Mouse (Mus musculus): Measurements from ENCODE around the gene Adgb.

Gene Adgb

DNA sequence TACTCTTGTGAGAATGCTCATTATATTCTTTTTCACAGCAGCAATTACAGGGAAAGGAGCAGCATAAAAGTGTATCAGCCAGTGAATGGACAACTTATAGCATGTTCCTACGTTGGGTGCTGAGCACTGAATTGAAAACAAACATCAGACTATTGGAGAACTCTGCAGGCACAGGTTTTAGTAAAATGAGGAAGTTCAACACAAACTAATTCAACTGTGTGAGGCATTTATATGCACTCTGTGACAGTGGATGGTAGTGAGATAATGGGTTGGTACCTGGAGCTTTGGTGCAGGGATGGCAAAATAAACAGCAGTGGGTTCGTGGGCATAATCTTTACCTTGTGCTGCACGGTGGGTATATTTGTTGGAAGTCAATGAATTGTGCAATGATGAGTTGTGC, 121.6 kb downstream of the Adgb start:
- no peak for DNase-seq (ENCODE audit: low read depth)

GRCm38 (mm10) chr10:10343930-10344329, 128.2 kb downstream of the Adgb start:
- DNase-seq (ENCODE audit: low read depth), result peak; percentile 74

DNA sequence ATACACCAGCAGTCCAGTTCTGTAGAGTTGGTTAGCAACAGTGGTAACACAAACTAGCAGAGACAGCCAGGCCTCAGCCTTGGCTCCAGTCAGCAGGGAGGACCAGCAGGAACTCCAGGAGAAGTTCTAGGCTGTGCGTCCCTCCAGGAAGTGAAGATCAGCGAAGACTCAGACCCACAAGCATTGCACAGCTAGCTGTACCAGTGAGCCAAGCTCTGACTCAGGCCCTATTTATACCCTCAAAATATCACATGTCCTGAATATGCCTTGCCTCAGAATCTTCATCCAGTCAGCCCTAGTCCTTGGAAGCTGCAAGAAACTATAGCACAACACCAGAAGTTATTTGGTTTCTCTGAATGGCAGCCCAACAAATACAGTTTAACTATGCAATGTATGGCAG, 146.6 kb downstream of the Adgb start:
- peak; percentile 61 for DNase-seq (ENCODE audit: low read depth)

DNA sequence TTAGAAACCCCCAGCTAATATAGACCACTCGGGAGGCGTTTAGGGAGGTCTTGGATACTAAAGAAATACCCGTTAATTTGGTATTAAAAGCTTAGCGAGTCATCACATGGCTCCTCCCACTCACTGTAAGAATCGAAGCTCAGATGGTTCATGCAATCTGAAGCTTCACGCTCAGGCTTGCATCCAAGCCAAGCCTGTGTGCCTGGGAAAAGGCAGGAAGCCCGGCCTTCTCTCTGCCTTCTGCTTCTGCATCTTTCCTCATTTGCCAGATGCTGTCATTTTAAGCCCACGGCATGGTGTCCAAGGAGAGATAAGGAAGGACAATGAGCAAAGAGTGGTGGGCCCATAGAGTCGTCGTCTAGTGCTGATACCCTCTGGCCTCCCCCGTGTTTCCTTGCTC, 149.2 kb downstream of the Adgb start:
- no peak for DNase-seq (ENCODE audit: low read depth)

DNA sequence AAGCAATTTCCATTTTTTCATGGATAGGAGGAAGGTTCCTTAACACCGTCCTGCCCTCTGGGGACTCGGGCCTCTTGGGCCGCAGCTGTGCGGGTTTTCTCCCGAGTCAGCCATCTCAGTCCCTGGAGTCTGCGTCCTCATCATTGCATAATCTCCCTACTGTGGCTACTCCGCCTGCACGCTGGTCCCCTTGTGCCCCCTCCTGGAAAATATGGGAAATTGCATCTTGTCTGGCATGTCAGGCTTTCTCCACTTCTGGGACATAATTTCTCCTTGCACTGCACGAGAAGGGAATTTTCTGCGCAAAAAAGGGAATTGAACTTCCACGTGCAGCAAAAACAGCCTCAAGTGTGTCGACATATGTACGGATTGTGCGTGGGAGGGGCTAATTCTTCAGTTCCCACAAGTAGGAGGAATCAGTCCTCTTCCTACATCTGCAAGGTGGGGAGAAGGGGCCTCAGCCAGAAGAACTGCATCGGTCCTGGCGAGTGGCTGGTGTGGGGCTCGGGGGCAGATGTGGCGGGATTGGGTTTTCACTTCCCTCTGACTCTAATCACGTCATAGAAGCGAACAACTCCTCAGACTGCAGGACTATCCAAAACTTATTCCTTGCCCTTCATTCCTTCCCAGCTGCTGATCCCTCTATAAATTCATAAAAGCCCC, 150.9 kb downstream of the Adgb start:
- DNase-seq (ENCODE audit: low read depth), result peak; percentile 92

- DNase-seq (ENCODE audit: low read depth), result no peak
Measured at GRCm38 (mm10) chr10:10320364-10321083, 151.6 kb downstream of the Adgb start.

- DNase-seq (ENCODE audit: low read depth), result no peak
Measured at GRCm38 (mm10) chr10:10318086-10318485, 154.0 kb downstream of the Adgb start.

- DNase-seq (ENCODE audit: low read depth), result peak; percentile 86
Measured at GRCm38 (mm10) chr10:10315631-10316030, 156.5 kb downstream of the Adgb start.

GRCm38 (mm10) chr10:10314521-10314920, 157.6 kb downstream of the Adgb start:
- DNase-seq (ENCODE audit: low read depth), result no peak

DNA sequence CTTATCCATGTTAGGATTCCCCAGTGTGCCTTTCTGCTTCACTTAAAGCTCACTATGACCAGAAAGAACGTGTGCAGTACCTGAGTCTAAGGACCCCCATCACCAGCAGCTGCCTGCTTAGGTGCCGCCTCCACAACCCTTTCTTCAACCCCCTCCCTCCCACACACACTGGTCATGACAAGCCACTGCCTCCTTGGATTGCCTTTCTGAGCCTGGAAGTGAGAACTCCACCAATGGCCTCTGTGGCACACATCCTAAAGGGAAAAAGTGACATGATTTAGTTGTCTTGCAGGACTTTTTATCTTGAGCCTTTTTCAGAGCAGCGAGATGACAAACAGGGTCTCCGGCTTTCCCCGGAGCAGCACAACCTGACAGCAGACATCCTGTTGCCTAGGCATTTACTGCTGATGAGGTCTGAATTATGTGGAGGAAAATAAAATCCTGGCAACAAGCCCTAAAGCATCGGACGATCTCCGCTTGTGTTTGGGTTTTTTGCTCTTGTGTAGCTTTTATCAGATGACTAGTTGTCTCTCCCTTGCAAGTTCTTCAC, 162.2 kb downstream of the Adgb start:
- no peak for DNase-seq (ENCODE audit: low read depth)

DNA sequence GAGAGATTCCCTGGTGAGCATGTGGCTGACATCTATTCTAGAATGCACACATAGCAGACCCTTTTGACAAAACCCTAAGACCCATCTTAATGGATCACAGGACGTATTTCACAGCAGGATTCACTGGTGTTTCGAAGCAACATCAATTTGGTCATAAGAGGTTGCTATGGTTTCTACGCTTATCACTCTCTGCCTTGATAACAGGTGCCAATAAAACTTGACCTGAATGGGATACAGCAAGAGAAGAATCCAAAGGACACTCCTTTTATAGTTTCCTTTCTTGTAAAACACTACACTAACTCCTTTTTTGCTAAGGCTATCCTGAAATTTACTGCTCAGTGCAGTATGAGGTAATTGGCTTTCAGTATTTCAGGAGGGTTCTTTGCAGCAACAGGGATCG, 163.1 kb downstream of the Adgb start:
- no peak for DNase-seq (ENCODE audit: low read depth)

- DNase-seq (ENCODE audit: low read depth), result peak; percentile 94
Measured at GRCm38 (mm10) chr10:10307384-10307783, 164.7 kb downstream of the Adgb start.

- DNase-seq (ENCODE audit: low read depth), result peak; percentile 77
Measured at GRCm38 (mm10) chr10:10304370-10304769, 167.8 kb downstream of the Adgb start.

DNA sequence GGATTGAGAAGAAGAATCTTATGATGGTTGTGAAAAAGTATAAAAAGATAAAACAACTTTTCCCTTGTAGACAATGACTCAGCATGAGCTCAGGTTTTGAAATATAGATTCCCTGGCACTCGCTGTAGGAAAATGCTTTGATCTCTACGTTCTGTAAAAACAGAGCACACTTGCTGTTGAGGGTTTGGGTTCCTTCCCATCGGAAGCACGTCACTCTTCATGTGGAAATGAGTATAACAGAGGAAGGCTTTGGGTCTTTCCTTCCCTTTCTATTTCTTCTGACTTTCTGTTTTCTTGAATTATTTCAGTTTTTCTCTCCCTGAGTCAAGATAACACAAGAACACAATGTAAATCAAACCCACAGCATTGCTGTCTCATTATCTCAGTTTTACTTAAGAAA, 170.4 kb downstream of the Adgb start:
- DNase-seq (ENCODE audit: low read depth), result no peak

- no peak for DNase-seq (ENCODE audit: low read depth)
Measured at GRCm38 (mm10) chr10:10300915-10301439, 171.1 kb downstream of the Adgb start.

DNA sequence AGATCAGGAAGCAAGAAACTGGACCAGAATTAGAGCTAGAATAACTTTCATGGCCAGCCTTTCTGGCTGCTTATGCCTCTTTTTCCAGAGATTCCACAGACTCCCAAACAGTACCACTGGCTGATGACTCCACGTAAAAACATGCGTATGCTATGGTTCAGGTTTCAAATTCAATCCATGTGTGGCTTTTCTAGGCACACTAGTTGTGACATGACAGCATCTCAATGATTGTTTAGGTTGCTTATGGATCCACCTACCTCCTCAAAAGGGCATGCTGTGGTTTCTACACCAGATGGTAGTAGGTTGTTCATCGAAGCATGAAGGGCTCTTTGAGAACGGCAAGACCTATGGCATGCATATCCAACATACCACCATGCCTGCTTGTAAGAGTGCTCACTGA, 172.1 kb downstream of the Adgb start:
- no peak for DNase-seq (ENCODE audit: low read depth)

DNA sequence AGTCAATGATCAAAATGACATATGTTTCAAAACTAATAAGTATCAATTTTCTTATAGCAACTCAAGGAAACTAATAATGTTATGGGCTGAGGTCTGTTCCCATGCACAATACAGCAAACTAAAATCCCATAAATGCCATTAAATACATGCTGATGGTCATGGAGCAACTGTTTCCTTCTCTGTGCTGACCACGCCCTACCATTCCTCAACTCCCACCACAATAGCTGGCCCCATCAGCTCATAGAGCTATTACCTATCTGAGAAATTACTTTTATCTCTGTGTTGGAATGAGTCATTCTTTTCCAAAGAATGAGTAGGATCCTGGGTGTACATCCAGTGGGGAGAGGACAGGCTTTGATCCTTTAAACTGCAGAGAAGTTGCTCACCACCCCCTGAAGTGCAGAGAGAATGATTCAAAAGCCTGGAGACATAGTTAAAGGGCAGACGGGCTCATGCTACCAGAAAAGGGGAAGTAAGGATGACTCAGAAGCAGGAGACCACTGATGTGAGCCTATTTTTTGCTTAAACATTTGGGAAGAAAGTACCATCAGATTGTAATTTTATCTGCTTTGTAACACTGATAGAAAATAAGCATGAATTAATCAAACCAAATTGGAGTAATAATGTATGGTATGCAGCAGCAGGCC, 184.8 kb downstream of the Adgb start:
- DNase-seq (ENCODE audit: low read depth), result peak; percentile 89
